Mouse (Mus musculus): Measurements from ENCODE around the gene Als2cr12. TPM values are rescaled to one million over a fixed set of nuclear protein-coding genes. Genes with fewer than 3 reads are reported as not detected.
"Not testable (repeated sequence)": the region's sequence is repeated elsewhere in the genome, so short reads cannot be mapped to it uniquely, and the experiment has no call there.

Gene Als2cr12
- polyA plus RNA-seq, 1 experiment from 2014 or later: 0.68 TPM

DNA sequence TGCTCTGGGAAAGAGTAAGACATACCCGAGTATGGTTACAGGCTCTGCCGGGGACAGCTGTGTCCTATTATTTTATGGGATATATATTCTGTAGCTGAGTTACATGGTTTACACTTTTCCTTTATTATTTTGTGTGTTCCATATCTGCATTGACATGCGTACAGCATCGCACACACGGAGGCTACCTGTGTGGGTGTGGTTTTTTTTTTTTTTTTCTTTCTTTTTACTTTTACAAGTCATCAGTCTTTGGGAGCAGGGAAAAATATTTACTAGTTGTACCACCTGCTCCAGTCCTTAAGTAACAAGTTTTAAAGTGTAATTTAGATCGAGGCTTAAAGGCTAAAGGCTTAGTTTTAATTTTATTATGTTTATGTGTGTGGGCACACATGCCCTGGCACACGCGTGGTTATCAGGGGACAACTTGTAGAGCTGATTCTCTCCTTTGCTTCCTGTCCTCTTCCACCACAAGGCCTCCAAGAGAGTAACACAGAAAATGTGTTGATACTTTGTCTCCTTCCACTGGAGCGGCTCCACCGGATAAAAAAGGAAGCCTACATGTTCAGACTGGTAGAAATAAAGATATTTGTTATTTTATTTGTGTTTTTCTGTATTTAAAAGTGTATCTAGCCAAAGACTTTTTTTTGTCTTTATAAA, 15.0 kb upstream of the Als2cr12 start:
- peak overlapping the region; percentile 66 for H3K9ac ChIP-seq
- H3K27me3 ChIP-seq: no peaks in the 10 kb centered on the region
- no peaks in the 10 kb centered on the region for H3K9me3 ChIP-seq (replicated peaks)
- 26% methylated on average over 10 of the region's 10 CpGs for WGBS
- peak overlapping the region; percentile 99 for H3K27ac ChIP-seq (replicated peaks)
- ATAC-seq (ENCODE audit: insufficient number of reproducible peaks, low FRiP score, low TSS enrichment, low read depth): no peak
- H3K4me2 ChIP-seq (replicated peaks): peak overlapping the region; percentile 56
- peak overlapping the region; percentile 69 for H3K4me3 ChIP-seq (replicated peaks)
- 0 out of 2 replicates have a peak, but pooled peaks cover 6% of the 10 kb centered on the region for H3K36me3 ChIP-seq
- peaks cover 17% of the 10 kb centered on the region for H3K4me1 ChIP-seq

DNA sequence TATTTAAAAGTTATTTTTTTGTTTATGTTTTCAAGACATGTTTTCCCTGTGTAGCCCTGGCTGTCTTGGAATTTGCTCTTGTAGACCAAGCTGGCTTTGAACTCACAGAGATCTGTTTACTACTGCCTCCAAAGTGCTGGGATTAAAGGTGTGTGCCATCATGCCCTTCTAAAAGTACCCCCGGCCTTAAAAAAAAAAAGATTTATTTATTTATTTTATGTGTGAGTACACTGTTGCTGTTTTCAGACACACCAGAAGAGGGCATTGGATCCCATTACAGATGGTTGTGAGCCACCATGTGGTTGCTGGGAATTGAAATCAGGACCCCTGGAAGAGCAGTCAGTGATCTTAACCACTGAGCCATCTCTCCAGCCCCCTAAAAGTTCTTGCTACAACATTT, 14.3 kb upstream of the Als2cr12 start:
- not testable (repeated sequence) for H3K4me1 ChIP-seq; H3K4me3 ChIP-seq (replicated peaks); H3K27me3 ChIP-seq; H3K36me3 ChIP-seq; H3K9ac ChIP-seq; H3K4me2 ChIP-seq (replicated peaks); ATAC-seq (ENCODE audit: insufficient number of reproducible peaks, low FRiP score, low TSS enrichment, low read depth); H3K9me3 ChIP-seq (replicated peaks)
- H3K27ac ChIP-seq (replicated peaks): 0 out of 2 replicates have a peak overlapping the region, but pooled peaks have one; percentile 99
- WGBS: 95% methylated on average over 1 of the region's 1 CpGs

DNA sequence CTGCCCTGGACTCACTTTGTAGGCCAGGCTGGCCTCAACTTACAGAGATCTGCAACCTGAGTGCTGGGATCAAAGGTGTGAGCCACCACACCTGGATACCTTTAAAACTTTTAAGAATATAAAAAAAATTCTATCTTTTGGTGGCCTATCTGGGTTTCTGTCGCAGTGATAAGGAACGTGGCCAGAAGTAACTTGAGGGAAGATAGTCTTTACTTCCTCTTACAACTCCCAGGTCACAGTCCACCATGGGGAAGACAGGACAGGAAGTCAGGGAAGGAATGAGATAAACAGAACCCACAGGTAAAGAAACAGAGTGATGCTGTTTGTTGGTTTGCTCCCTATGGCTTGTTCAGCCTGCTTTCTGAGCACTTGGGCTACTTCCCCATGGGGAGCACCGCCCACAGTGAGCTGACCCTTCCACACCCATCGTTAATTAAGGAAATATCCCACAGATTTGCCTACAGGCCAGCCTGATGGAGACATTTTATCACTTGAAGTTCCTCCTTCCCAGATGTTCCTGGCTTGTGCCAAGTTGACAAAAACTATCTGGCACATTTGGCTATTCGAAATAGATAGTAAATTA, 4.9 kb upstream of the Als2cr12 start:
- not testable (repeated sequence) for H3K4me1 ChIP-seq; H3K9ac ChIP-seq; H3K27ac ChIP-seq (replicated peaks); H3K36me3 ChIP-seq; H3K4me2 ChIP-seq (replicated peaks); H3K9me3 ChIP-seq (replicated peaks); H3K27me3 ChIP-seq; ATAC-seq (ENCODE audit: insufficient number of reproducible peaks, low FRiP score, low TSS enrichment, low read depth); H3K4me3 ChIP-seq (replicated peaks)
- 74% methylated on average over 5 of the region's 5 CpGs for WGBS

DNA sequence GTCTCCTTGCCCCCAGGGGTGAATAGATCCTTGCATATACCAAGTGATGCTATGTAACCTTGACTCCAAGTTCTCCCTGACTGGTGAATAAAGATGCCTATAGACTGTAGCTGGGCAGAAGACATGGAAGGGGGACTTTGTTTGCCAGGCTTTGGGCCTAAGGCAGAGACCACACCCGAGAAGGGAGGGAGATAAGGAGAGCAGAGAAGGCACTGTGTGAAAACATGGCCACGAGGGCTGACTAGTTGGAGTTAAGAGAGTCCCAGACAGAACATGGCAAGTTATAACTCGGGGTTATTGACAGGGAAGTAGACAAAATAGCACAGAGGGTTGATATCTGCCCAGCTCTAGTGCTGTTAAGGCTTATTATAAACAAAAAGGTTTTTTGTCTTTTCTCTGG, 4.2 kb upstream of the Als2cr12 start:
- H3K36me3 ChIP-seq: no peaks in the 10 kb centered on the region
- H3K4me3 ChIP-seq (replicated peaks): no peak overlapping the region
- no peak overlapping the region for H3K4me2 ChIP-seq (replicated peaks)
- H3K9ac ChIP-seq: no peak overlapping the region
- no peaks in the 10 kb centered on the region for H3K27me3 ChIP-seq
- no peaks in the 10 kb centered on the region for H3K9me3 ChIP-seq (replicated peaks)
- WGBS: 51% methylated on average over 3 of the region's 3 CpGs
- H3K27ac ChIP-seq (replicated peaks): no peak overlapping the region
- H3K4me1 ChIP-seq: no peaks in the 10 kb centered on the region
- ATAC-seq (ENCODE audit: insufficient number of reproducible peaks, low FRiP score, low TSS enrichment, low read depth): no peak

DNA sequence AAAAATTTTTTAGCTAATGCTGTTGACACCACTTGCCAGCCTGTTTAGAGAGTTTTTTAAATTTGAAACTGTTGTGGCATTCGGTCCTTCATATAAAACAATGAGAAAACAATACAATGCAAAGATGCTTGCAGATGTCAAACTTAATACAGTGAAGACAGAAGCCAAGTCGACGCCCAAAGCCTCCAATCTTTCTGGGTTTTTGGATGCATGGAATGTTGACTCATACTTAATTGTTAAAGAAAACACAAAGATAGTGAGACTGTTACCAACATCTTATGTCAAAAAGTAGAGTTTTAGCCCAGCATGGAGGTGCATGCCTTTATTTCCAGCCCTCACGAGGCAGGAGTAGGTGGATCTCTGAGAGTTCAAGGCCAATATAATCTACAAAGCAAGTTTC, 3.0 kb upstream of the Als2cr12 start:
- no peaks in the 10 kb centered on the region for H3K27me3 ChIP-seq
- H3K4me2 ChIP-seq (replicated peaks): no peak overlapping the region
- no peaks in the 10 kb centered on the region for H3K36me3 ChIP-seq
- no peak overlapping the region for H3K4me3 ChIP-seq (replicated peaks)
- no peak overlapping the region for H3K27ac ChIP-seq (replicated peaks)
- no peak for ATAC-seq (ENCODE audit: insufficient number of reproducible peaks, low FRiP score, low TSS enrichment, low read depth)
- WGBS: 69% methylated on average over 4 of the region's 4 CpGs
- H3K9ac ChIP-seq: no peak overlapping the region
- H3K9me3 ChIP-seq (replicated peaks): no peaks in the 10 kb centered on the region
- H3K4me1 ChIP-seq: no peaks in the 10 kb centered on the region

- not testable (repeated sequence) for ATAC-seq (ENCODE audit: insufficient number of reproducible peaks, low FRiP score, low TSS enrichment, low read depth); H3K27me3 ChIP-seq; H3K36me3 ChIP-seq; H3K4me1 ChIP-seq; H3K9ac ChIP-seq; H3K27ac ChIP-seq (replicated peaks); H3K4me3 ChIP-seq (replicated peaks); H3K4me2 ChIP-seq (replicated peaks); H3K9me3 ChIP-seq (replicated peaks)
- WGBS: 51% methylated on average over 1 of the region's 1 CpGs
Measured at GRCm38 (mm10) chr1:58697607-58698006, 1.8 kb upstream of the Als2cr12 start.

DNA sequence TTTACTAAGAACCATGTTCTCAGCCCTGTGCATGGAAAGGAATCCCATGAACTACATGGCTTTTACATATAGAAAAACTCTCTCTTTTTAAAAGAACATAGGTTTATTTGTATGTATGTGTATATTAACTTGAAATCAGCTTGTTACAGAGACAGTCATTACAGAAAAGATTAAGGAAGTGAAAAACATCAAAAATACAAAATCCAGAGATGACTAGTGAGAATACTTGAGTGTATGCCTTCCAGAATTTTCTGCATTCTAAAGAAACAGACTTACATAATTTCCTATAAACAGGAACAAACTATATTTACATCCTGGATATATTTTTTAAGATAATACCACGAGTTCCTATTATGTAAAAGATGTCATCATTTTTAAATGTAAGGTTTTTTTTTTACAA, 2.1 kb downstream of the Als2cr12 start:
- no peak for ATAC-seq (ENCODE audit: insufficient number of reproducible peaks, low FRiP score, low TSS enrichment, low read depth)
- WGBS: 73% methylated on average over 1 of the region's 1 CpGs
- H3K9me3 ChIP-seq (replicated peaks): no peaks in the 10 kb centered on the region

DNA sequence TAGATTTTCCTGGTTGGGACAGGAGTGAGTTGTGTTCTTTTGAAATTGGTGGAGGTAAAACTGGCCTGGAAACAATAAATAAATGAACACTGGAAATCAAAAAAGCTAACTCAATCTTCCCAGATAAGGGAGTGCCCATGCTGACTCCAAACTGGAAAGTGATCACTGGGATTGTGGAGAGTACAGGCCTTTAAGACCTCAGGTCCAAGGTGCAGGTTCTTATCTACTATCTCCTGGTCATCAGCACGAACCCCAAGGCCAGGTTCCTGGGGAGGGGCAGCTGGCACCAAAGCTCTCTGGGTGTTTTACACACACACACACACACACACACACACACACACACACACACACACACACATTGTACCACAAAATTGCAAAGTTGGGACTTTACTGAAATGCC, 4.1 kb downstream of the Als2cr12 start:
- H3K4me3 ChIP-seq (replicated peaks); H3K27me3 ChIP-seq; H3K4me2 ChIP-seq (replicated peaks); H3K36me3 ChIP-seq; H3K4me1 ChIP-seq; H3K27ac ChIP-seq (replicated peaks); H3K9ac ChIP-seq; H3K9me3 ChIP-seq (replicated peaks); ATAC-seq (ENCODE audit: insufficient number of reproducible peaks, low FRiP score, low TSS enrichment, low read depth): not testable (repeated sequence)
- 78% methylated on average over 1 of the region's 1 CpGs for WGBS

More for the DNA sequence above, 2.1 kb downstream of the Als2cr12 start:
- H3K36me3 ChIP-seq: no peaks in the 10 kb centered on the region
- no peaks in the 10 kb centered on the region for H3K4me1 ChIP-seq
- no peaks in the 10 kb centered on the region for H3K27me3 ChIP-seq
- no peak overlapping the region for H3K4me3 ChIP-seq (replicated peaks)
- H3K4me2 ChIP-seq (replicated peaks): no peak overlapping the region
- no peak overlapping the region for H3K9ac ChIP-seq
- H3K27ac ChIP-seq (replicated peaks): no peak overlapping the region

GRCm38 (mm10) chr1:58690834-58691488, 4.8 kb downstream of the Als2cr12 start:
- not testable (repeated sequence) for H3K4me1 ChIP-seq; H3K9me3 ChIP-seq (replicated peaks); ATAC-seq (ENCODE audit: insufficient number of reproducible peaks, low FRiP score, low TSS enrichment, low read depth); H3K27ac ChIP-seq (replicated peaks); H3K27me3 ChIP-seq; H3K4me2 ChIP-seq (replicated peaks); H3K9ac ChIP-seq; H3K4me3 ChIP-seq (replicated peaks); H3K36me3 ChIP-seq
- WGBS: 56% methylated on average over 2 of the region's 3 CpGs

GRCm38 (mm10) chr1:58690006-58690744, 5.6 kb downstream of the Als2cr12 start:
- Histone ChIP-seq H3K36me3 (no peaks in the 10 kb centered on the region), H3K4me2 (replicated peaks) (no peak overlapping the region), H3K4me1 (no peaks in the 10 kb centered on the region), H3K9me3 (replicated peaks) (no peaks in the 10 kb centered on the region), H3K9ac (no peak overlapping the region), H3K27me3 (no peaks in the 10 kb centered on the region), H3K4me3 (replicated peaks) (no peak overlapping the region), H3K27ac (replicated peaks) (no peak overlapping the region)
- ATAC-seq (ENCODE audit: insufficient number of reproducible peaks, low FRiP score, low TSS enrichment, low read depth): no peak
- WGBS: 51% methylated on average over 6 of the region's 6 CpGs

GRCm38 (mm10) chr1:58689426-58689825, 6.4 kb downstream of the Als2cr12 start:
- no peak overlapping the region for H3K4me3 ChIP-seq (replicated peaks)
- ATAC-seq (ENCODE audit: insufficient number of reproducible peaks, low FRiP score, low TSS enrichment, low read depth): no peak
- no peaks in the 10 kb centered on the region for H3K9me3 ChIP-seq (replicated peaks)
- H3K27ac ChIP-seq (replicated peaks): no peak overlapping the region
- no peaks in the 10 kb centered on the region for H3K36me3 ChIP-seq
- H3K4me1 ChIP-seq: no peaks in the 10 kb centered on the region
- no peak overlapping the region for H3K9ac ChIP-seq
- 80% methylated on average over 1 of the region's 1 CpGs for WGBS
- no peaks in the 10 kb centered on the region for H3K27me3 ChIP-seq
- no peak overlapping the region for H3K4me2 ChIP-seq (replicated peaks)
